Mouse (Mus musculus): ENCODE results near the gene Gna12. TPM values are rescaled to one million over a fixed set of nuclear protein-coding genes. Genes with fewer than 3 reads are reported as not detected.
A peak's percentile ranks its signal among the peaks of the same experiment; 100 is the strongest.

The Gna12 gene
- total RNA-seq, 2 experiments from 2014 or later, result 34.9 to 42.3 TPM

- no peak for ATAC-seq (replicated peaks; ENCODE audit: poor library complexity, severe bottlenecking)
Measured at GRCm38 (mm10) chr5:140828363-140828762, 1.9 kb downstream of the Gna12 start.

GRCm38 (mm10) chr5:140827896-140828295 is 2.3 kb downstream of the Gna12 start:
- ATAC-seq (replicated peaks; ENCODE audit: poor library complexity, severe bottlenecking), result no peak

DNA sequence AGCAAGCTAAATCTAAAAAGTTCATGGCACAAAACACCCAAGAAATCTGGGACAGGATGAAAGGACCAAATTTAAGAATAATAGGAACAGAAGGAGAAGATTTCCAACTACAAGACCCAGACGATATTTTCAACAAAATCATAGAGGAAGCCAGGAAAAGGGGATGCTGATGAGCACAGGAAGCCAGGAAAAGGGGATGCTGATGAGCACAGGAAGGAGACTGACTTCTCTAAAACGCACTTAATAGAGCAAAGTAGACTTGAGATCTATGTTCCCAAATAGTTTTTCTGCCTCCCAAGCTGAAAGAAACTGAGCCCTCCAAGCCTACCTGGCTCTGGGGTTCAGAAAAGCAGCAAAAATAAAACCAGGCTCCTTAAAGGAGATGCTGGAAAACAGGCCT is 2.8 kb downstream of the Gna12 start:
- no peak for ATAC-seq (replicated peaks; ENCODE audit: poor library complexity, severe bottlenecking)

- no peak for ATAC-seq (replicated peaks; ENCODE audit: poor library complexity, severe bottlenecking)
Measured at GRCm38 (mm10) chr5:140826796-140827195, 3.4 kb downstream of the Gna12 start.

DNA sequence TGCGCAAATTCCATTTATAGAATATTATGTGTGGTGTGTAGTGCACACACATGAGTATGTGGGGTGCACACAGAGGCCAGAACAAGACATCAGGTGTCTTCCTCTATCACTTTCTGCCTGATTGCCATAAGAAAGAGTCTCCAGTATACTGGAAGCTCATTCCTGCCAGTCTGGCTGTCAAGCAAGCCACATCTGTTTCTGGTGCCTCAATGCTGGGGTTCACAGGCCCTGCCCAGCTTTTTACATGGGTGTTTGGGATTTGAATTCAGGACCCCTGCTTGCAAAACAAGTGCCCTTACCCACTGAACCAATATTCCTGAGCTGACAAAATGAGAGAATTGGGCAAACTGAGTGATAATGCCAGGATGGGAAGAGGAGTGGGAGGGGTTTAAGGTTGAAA is 4.1 kb downstream of the Gna12 start:
- ATAC-seq (replicated peaks; ENCODE audit: poor library complexity, severe bottlenecking), result no peak

DNA sequence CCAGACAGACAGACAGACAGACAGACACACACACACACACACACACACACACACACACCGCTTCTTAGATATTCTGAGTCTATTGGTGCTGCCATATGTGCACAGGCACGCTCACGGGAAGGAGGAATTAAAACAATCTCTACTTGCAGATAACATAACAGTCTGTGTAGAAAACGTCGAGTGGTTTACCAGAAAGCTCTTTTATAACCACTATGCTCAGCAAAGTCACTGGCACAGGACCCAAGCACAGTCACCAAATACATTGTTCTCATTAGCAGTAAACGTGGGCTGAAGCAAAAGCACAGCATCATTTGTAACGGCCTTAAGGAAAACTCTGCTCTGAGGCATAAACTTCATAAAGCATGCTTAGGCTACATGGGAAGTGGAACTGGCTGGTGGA is 6.1 kb downstream of the Gna12 start:
- ATAC-seq (replicated peaks; ENCODE audit: poor library complexity, severe bottlenecking), result no peak

DNA sequence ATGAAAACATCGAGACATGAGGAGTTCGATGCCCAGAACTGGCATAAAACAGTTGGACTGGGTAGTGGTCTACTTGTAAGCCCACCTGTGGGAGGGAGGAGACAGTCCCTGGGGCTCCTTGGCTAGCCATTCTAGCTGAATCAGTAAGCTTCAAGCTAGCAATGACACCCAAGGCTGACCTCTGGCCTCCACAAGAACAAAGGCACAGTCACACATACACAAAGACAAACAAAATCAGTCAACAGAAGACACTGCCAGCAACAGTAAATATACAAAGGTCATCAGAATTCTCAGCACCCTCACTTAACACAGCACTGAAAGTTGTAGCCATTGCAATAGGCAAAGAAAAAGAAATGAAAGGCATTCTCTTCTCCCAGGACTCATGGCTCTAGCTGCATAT is 6.8 kb downstream of the Gna12 start:
- ATAC-seq (replicated peaks; ENCODE audit: poor library complexity, severe bottlenecking), result no peak

DNA sequence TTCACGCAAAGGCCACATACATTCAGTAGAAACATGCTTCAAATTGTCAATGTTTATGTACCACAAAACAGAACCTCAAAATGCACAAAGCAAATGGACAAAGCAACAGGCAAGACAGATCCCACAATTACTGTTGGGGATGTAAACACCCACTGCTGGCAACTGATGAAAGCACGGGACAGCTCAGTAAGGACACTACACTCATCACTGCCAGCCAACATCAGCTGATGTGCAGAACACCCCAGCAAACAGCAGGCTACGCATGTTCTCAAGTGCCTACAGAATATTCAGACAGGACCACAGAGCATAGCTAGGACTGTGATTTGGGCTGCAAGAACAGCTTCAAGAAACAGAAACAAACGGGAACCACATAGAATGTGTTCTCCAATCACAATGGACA is 8.3 kb downstream of the Gna12 start:
- no peak for ATAC-seq (replicated peaks; ENCODE audit: poor library complexity, severe bottlenecking)

- ATAC-seq (replicated peaks; ENCODE audit: poor library complexity, severe bottlenecking), result no peak
Measured at GRCm38 (mm10) chr5:140820539-140820938, 9.7 kb downstream of the Gna12 start.

- ATAC-seq (replicated peaks; ENCODE audit: poor library complexity, severe bottlenecking), result no peak
Measured at GRCm38 (mm10) chr5:140819594-140819993, 10.6 kb downstream of the Gna12 start.

- peak; percentile 65 for ATAC-seq (replicated peaks; ENCODE audit: poor library complexity, severe bottlenecking)
Measured at GRCm38 (mm10) chr5:140818482-140819076, 11.7 kb downstream of the Gna12 start.

- ATAC-seq (replicated peaks; ENCODE audit: poor library complexity, severe bottlenecking), result no peak
Measured at GRCm38 (mm10) chr5:140816950-140817568, 13.2 kb downstream of the Gna12 start.

- ATAC-seq (replicated peaks; ENCODE audit: poor library complexity, severe bottlenecking), result no peak
Measured at GRCm38 (mm10) chr5:140816008-140816407, 14.2 kb downstream of the Gna12 start.

GRCm38 (mm10) chr5:140815059-140815728 is 15.0 kb downstream of the Gna12 start:
- no peak for ATAC-seq (replicated peaks; ENCODE audit: poor library complexity, severe bottlenecking)

DNA sequence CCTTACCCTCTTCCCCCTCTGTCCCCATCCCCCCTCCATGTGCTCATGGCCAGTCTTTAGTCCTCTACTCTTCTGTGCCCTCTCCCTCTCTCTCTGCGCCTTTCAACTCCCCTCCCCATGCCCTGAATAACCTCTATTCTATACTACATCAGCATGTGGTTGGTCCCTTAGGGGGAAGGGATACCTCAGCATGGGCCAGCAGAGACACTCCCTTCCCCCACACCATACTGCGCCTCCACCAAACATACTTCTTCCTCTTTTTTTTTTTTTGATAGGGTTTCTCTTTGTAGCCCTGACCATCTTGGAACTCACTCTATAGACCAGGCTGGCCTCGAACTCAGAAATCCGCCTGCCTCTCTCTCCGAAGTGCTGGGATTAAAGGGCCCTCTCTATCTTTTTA is 15.8 kb downstream of the Gna12 start:
- ATAC-seq (replicated peaks; ENCODE audit: poor library complexity, severe bottlenecking), result peak; percentile 67

DNA sequence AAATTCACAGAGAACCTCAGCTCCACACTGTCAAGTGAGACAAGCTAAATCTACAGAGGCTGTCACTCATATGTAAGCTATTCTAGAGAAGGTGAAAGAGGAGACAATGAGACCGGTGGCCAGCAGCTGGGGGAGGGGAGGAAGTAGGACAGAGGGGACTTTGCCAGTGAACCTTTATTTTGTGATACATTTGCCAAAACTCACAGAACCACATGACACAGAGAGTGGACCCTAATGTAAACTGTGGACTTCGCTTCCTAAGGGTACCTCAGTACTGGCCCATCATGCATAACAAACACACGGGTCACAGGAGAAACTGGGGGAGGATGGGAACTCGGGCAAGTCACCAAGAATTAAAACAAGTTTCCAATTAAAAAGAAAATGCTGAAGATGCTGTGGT is 17.5 kb downstream of the Gna12 start:
- ATAC-seq (replicated peaks; ENCODE audit: poor library complexity, severe bottlenecking), result no peak

DNA sequence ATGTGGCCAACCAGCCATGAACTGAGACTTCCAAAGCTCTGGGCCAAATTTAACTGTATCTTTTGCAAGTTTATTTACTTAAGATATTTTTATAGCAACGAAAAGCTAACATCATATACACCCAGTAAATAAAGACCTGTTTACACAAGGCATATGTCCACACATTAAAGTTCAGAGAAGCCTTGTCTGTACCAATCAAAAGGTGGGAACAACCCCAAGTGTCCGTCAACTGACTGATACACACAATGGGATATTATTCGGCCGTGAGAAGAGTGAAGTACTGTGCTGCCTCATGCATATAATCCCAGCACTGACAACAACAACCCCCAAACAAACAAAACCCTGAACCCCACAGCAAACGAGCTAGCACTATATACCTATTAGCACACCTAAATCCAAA is 18.2 kb downstream of the Gna12 start:
- ATAC-seq (replicated peaks; ENCODE audit: poor library complexity, severe bottlenecking), result no peak

DNA sequence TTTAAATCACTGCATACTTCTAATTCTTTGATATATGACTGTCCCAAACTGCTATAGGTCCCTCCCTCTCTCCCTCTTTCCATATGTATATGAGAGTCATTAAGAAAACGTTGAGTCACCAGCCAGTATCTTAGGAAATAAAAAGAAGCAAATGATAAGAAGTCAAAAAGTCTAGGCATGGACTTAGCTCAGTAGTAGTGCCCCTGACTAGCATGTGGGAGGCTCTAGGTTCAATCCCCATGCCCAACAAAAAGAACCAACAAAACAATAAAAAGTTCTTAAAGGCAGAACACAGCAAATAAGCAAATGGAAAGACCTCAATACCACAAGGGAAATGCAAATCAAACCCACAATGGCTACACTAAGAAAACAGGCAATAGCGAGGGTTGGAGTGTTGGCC is 18.8 kb downstream of the Gna12 start:
- no peak for ATAC-seq (replicated peaks; ENCODE audit: poor library complexity, severe bottlenecking)

DNA sequence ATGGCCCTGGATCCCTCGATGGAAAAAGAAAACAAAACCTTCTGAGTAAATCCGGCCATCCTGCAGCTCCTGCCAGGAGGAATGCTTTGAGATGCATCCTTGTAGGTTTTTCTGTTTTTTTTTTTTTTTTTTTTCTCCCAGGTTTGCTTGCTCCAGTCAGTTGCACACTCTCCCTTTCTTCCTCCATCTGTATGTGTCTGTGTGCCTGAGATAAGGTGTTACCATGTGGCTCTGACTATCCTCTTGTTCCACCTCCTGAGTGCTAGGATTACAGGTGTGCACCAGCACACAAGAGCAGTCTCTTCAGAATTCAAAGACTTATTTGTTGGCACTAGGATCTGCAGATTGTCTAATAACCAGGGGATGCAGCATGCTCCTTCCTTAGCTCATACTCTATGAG is 23.3 kb downstream of the Gna12 start:
- no peak for ATAC-seq (replicated peaks; ENCODE audit: poor library complexity, severe bottlenecking)

GRCm38 (mm10) chr5:140806252-140806651 is 24.0 kb downstream of the Gna12 start:
- no peak for ATAC-seq (replicated peaks; ENCODE audit: poor library complexity, severe bottlenecking)

- no peak for ATAC-seq (replicated peaks; ENCODE audit: poor library complexity, severe bottlenecking)
Measured at GRCm38 (mm10) chr5:140801782-140802181, 28.4 kb downstream of the Gna12 start.
